16 mouse cellular contexts compared by ENCODE assay signal in genomic region chr6:5447013-5447412, GRCm38 (mm10). TPM values are rescaled to one million over a fixed set of nuclear protein-coding genes. Genes with fewer than 3 reads are reported as not detected.
DNase-seq lines count a peak whose midpoint lies in the region; ATAC-seq and TF ChIP-seq lines count a peak whose summit lies in the region.
"Had no signal": no experiment of that assay in that cellular context is flagged by ENCODE, and none has a peak within 500 bp of the region (broad histone marks: within the 10 kb centered on the region; RNA-seq: fewer than 3 reads in every experiment).

No protein-coding gene starts in this region.

- H3K9me3 ChIP-seq in forebrain, embryonic 15.5 days: no peaks in the 10 kb centered on the region
- no peaks in the 10 kb centered on the region for H3K9me3 ChIP-seq in forebrain, embryonic 14.5 days (replicated peaks; ENCODE audit: control insufficient read depth, low read length)
- H3K9me3 ChIP-seq in midbrain, embryonic 14.5 days (ENCODE audit: control insufficient read depth, low read length): no peaks in the 10 kb centered on the region
- no peaks in the 10 kb centered on the region for H3K9me3 ChIP-seq in midbrain, embryonic 15.5 days
- H3K9me3 ChIP-seq: embryonic facial prominence, embryonic 10.5 days; G1E; heart, embryonic 13.5 days; hindbrain, embryonic 13.5 days had no signal

- H3K9ac ChIP-seq in forebrain, embryonic 15.5 days (replicated peaks): no peak overlapping the region
- no peak overlapping the region for H3K9ac ChIP-seq in forebrain, embryonic 14.5 days (ENCODE audit: low read length)
- H3K9ac ChIP-seq in midbrain, embryonic 14.5 days (replicated peaks; ENCODE audit: low read length): no peak overlapping the region
- H3K9ac ChIP-seq in midbrain, embryonic 15.5 days: no peak overlapping the region
- H3K9ac ChIP-seq: heart, embryonic 13.5 days; hindbrain, embryonic 13.5 days had no signal

- TF ChIP-seq CTCF in layer of hippocampus, adult 2 months (conservative IDR thresholded peaks at IDR 0.05): no peak

- H3K36me3 ChIP-seq in forebrain, embryonic 15.5 days: no peaks in the 10 kb centered on the region
- H3K36me3 ChIP-seq in forebrain, embryonic 14.5 days (ENCODE audit: control insufficient read depth, insufficient read depth, low read length): no peaks in the 10 kb centered on the region
- H3K36me3 ChIP-seq in midbrain, embryonic 14.5 days (ENCODE audit: control insufficient read depth, insufficient read depth, low read length): no peaks in the 10 kb centered on the region
- H3K36me3 ChIP-seq in midbrain, embryonic 15.5 days (replicated peaks): no peaks in the 10 kb centered on the region
- H3K36me3 ChIP-seq: embryonic facial prominence, embryonic 10.5 days; G1E; heart, embryonic 13.5 days; hindbrain, embryonic 13.5 days had no signal

- H3K4me2 ChIP-seq in forebrain, embryonic 15.5 days (replicated peaks): no peak overlapping the region
- H3K4me2 ChIP-seq in forebrain, embryonic 14.5 days (ENCODE audit: low read length): no peak overlapping the region
- no peak overlapping the region for H3K4me2 ChIP-seq in midbrain, embryonic 14.5 days (ENCODE audit: low read length)
- H3K4me2 ChIP-seq in midbrain, embryonic 15.5 days: no peak overlapping the region
- H3K4me2 ChIP-seq: heart, embryonic 13.5 days; hindbrain, embryonic 13.5 days had no signal

- H3K27ac ChIP-seq in forebrain, embryonic 15.5 days (replicated peaks): 0 out of 2 replicates have a peak overlapping the region, but pooled peaks have one; percentile 16
- H3K27ac ChIP-seq in forebrain, embryonic 14.5 days (ENCODE audit: low read depth, low read length): no peak overlapping the region
- H3K27ac ChIP-seq in layer of hippocampus, adult 2 months: peak overlapping the region; percentile 76
- H3K27ac ChIP-seq in midbrain, embryonic 14.5 days (replicated peaks; ENCODE audit: low read depth, low read length): 0 out of 2 replicates have a peak overlapping the region, but pooled peaks have one; percentile 13
- no peak overlapping the region for H3K27ac ChIP-seq in midbrain, embryonic 15.5 days
- H3K27ac ChIP-seq: embryonic facial prominence, embryonic 10.5 days; heart, adult 2 months; heart, embryonic 13.5 days had no signal

- 78% methylated on average over 4 of the region's 4 CpGs for WGBS in forebrain, embryonic 15.5 days
- WGBS in forebrain, embryonic 14.5 days: 79% methylated on average over 4 of the region's 4 CpGs
- WGBS in midbrain, embryonic 14.5 days: 85% methylated on average over 4 of the region's 4 CpGs
- WGBS in midbrain, embryonic 15.5 days: 82% methylated on average over 4 of the region's 4 CpGs

- peaks cover 23% of the 10 kb centered on the region for H3K4me1 ChIP-seq in forebrain, embryonic 15.5 days
- peaks cover 14% of the 10 kb centered on the region for H3K4me1 ChIP-seq in forebrain, embryonic 14.5 days (ENCODE audit: control insufficient read depth, insufficient read depth, low read length)
- 0 out of 2 replicates have a peak, but pooled peaks cover 8% of the 10 kb centered on the region for H3K4me1 ChIP-seq in midbrain, embryonic 14.5 days (ENCODE audit: control insufficient read depth, insufficient read depth, low read length)
- peaks cover 7% of the 10 kb centered on the region for H3K4me1 ChIP-seq in midbrain, embryonic 15.5 days
- H3K4me1 ChIP-seq: hindbrain, embryonic 13.5 days had no signal

- ATAC-seq in forebrain, embryonic 15.5 days (replicated peaks): no peak
- ATAC-seq in forebrain, embryonic 14.5 days: no peak
- ATAC-seq in midbrain, embryonic 14.5 days (ENCODE audit: low FRiP score, low TSS enrichment): no peak
- ATAC-seq in midbrain, embryonic 15.5 days (replicated peaks): no peak
- ATAC-seq: intestine, embryonic 16.5 days had no signal

- H3K27me3 ChIP-seq in forebrain, embryonic 15.5 days: no peaks in the 10 kb centered on the region
- no peaks in the 10 kb centered on the region for H3K27me3 ChIP-seq in forebrain, embryonic 14.5 days (replicated peaks; ENCODE audit: control insufficient read depth, insufficient read depth, low read length)
- H3K27me3 ChIP-seq in midbrain, embryonic 14.5 days (ENCODE audit: control insufficient read depth, insufficient read depth, low read length): no peaks in the 10 kb centered on the region
- no peaks in the 10 kb centered on the region for H3K27me3 ChIP-seq in midbrain, embryonic 15.5 days (replicated peaks)
- H3K27me3 ChIP-seq: heart, embryonic 13.5 days; hindbrain, embryonic 13.5 days had no signal

- H3K4me3 ChIP-seq in forebrain, embryonic 15.5 days: no peak overlapping the region
- no peak overlapping the region for H3K4me3 ChIP-seq in forebrain, embryonic 14.5 days (ENCODE audit: low read depth, low read length)
- no peak overlapping the region for H3K4me3 ChIP-seq in layer of hippocampus, adult 2 months
- no peak overlapping the region for H3K4me3 ChIP-seq in midbrain, embryonic 14.5 days (replicated peaks; ENCODE audit: low read depth, low read length)
- H3K4me3 ChIP-seq in midbrain, embryonic 15.5 days: no peak overlapping the region
- H3K4me3 ChIP-seq: embryonic facial prominence, embryonic 10.5 days; heart, adult 2 months; heart, embryonic 13.5 days; hindbrain, embryonic 13.5 days had no signal

- DNase-seq in forebrain, embryonic 14.5 days (ENCODE audit: low spot score): no peak
- no peak for DNase-seq in layer of hippocampus, adult 2 months (ENCODE audit: low spot score in 2 of 2)
- DNase-seq in layer of hippocampus, postnatal 10 days (ENCODE audit: low spot score in 2 of 2): no peak
- no peak for DNase-seq in midbrain, embryonic 14.5 days
- DNase-seq: adrenal gland, adult 8-10 months; adrenal gland, postnatal 36 days; gastrocnemius, postnatal 14 days; heart, adult 2 months; heart, postnatal 36 days had no signal

RNA-seq across cellular contexts. Expression of gene Pdk4, which starts 49.1 kb away (rescaled TPM):
- polyA plus RNA-seq in forebrain, embryonic 15.5 days (2015; fragmentation: Nextera tagmentation; extraction: Ambion mirVana): 2.0 and 2.4 TPM in 2 replicates
- polyA plus RNA-seq in forebrain, embryonic 14.5 days (2014; fragmentation: Nextera tagmentation; extraction: Ambion mirVana): 1.2 and 2.7 TPM in 2 replicates
- total RNA-seq in layer of hippocampus, adult 2 months (2021): 10 to 100 TPM; 13.9 to 14.8 TPM
- 10 to 100 TPM in 1 of 2 experiments, 1 to 10 TPM in 1; 7.5 to 13.8 TPM for total RNA-seq in layer of hippocampus, postnatal 10 days (2021)
- polyA plus RNA-seq in midbrain, embryonic 14.5 days (2014; fragmentation: Nextera tagmentation; extraction: Ambion mirVana): 0.59 and 1.6 TPM in 2 replicates
- polyA plus RNA-seq in midbrain, embryonic 15.5 days (2015; fragmentation: Nextera tagmentation; extraction: Ambion mirVana): 1.1 and 1.7 TPM in 2 replicates
- polyA plus RNA-seq: G1E had no signal

Comparison
In these comparisons a context has a peak if more than half of its experiments do, and no peak if none do; other contexts are left out.
1. H3K27ac ChIP-seq: peak in forebrain, embryonic 15.5 days (single experiment), layer of hippocampus, adult 2 months (single experiment) and midbrain, embryonic 14.5 days (single experiment); none in forebrain, embryonic 14.5 days (single experiment) and midbrain, embryonic 15.5 days (single experiment).